Mouse (Mus musculus): ENCODE data around the gene Grap2. TPM values are rescaled to one million over a fixed set of nuclear protein-coding genes. Genes with fewer than 3 reads are reported as not detected.

Gene Grap2
- polyA plus RNA-seq (2014; fragmentation: Nextera tagmentation; extraction: Ambion mirVana), result 4.9 and 5.0 TPM in 2 replicates

GRCm38 (mm10) chr15:80572291-80572690 lies at the start of gene Grap2:
Gene Grap2 (plus strand): TSS chr15:80572594.
- 52% methylated on average over 12 of the region's 12 CpGs for WGBS
- Histone ChIP-seq H3K36me3 (ENCODE audit: control insufficient read depth, insufficient read depth, low read length) (no peaks in the 10 kb centered on the region), H3K27me3 (ENCODE audit: control insufficient read depth, insufficient read depth, low read length) (no peaks in the 10 kb centered on the region), H3K4me1 (ENCODE audit: control insufficient read depth, insufficient read depth, low read length) (peaks cover 4% of the 10 kb centered on the region; the same call in 1 of the 2 replicates), H3K9me3 (ENCODE audit: control insufficient read depth, low read length) (no peaks in the 10 kb centered on the region), H3K4me2 (no peak within 1 kb of the TSS), H3K9ac (ENCODE audit: low read length) (no peak within 1 kb of the TSS), H3K27ac (ENCODE audit: low read depth, low read length) (no peak within 1 kb of the TSS), H3K4me3 (ENCODE audit: low read depth, low read length) (no peak within 1 kb of the TSS)
- ATAC-seq (ENCODE audit: low FRiP score) (no peak), DNase-seq (ENCODE audit: low spot score, missing footprints) (no peak)

GRCm38 (mm10) chr15:80529955-80530869 lies 42.2 kb upstream of the Grap2 start:
- ATAC-seq (ENCODE audit: low FRiP score), result no peak
- peak; percentile 86 for DNase-seq (ENCODE audit: low spot score, missing footprints)
- Histone ChIP-seq H3K27me3 (ENCODE audit: control insufficient read depth, insufficient read depth, low read length) (no peaks in the 10 kb centered on the region), H3K9me3 (ENCODE audit: control insufficient read depth, low read length) (no peaks in the 10 kb centered on the region), H3K4me2 (peak overlapping the region; percentile 14; the same call in 1 of the 2 replicates), H3K4me1 (ENCODE audit: control insufficient read depth, insufficient read depth, low read length) (no peaks in the 10 kb centered on the region), H3K36me3 (ENCODE audit: control insufficient read depth, insufficient read depth, low read length) (no peaks in the 10 kb centered on the region), H3K27ac (ENCODE audit: low read depth, low read length) (no peak overlapping the region), H3K9ac (ENCODE audit: low read length) (no peak overlapping the region), H3K4me3 (ENCODE audit: low read depth, low read length) (no peak overlapping the region)
- WGBS, result 43% methylated on average over 20 of the region's 20 CpGs

GRCm38 (mm10) chr15:80531026-80531425 lies 41.4 kb upstream of the Grap2 start:
- no peaks in the 10 kb centered on the region for H3K9me3 ChIP-seq (ENCODE audit: control insufficient read depth, low read length)
- no peaks in the 10 kb centered on the region for H3K36me3 ChIP-seq (ENCODE audit: control insufficient read depth, insufficient read depth, low read length)
- no peak overlapping the region for H3K4me3 ChIP-seq (ENCODE audit: low read depth, low read length)
- H3K27ac ChIP-seq (ENCODE audit: low read depth, low read length), result no peak overlapping the region
- H3K9ac ChIP-seq (ENCODE audit: low read length), result no peak overlapping the region
- DNase-seq (ENCODE audit: low spot score, missing footprints) (no peak), ATAC-seq (ENCODE audit: low FRiP score) (no peak)
- no peak overlapping the region for H3K4me2 ChIP-seq
- no peaks in the 10 kb centered on the region for H3K27me3 ChIP-seq (ENCODE audit: control insufficient read depth, insufficient read depth, low read length)
- H3K4me1 ChIP-seq (ENCODE audit: control insufficient read depth, insufficient read depth, low read length), result no peaks in the 10 kb centered on the region
- WGBS, result 82% methylated on average over 9 of the region's 9 CpGs

GRCm38 (mm10) chr15:80532281-80533072 lies 39.9 kb upstream of the Grap2 start:
- DNase-seq (ENCODE audit: low spot score, missing footprints), result no peak
- Histone ChIP-seq H3K9me3 (ENCODE audit: control insufficient read depth, low read length) (no peaks in the 10 kb centered on the region), H3K36me3 (ENCODE audit: control insufficient read depth, insufficient read depth, low read length) (no peaks in the 10 kb centered on the region), H3K4me1 (ENCODE audit: control insufficient read depth, insufficient read depth, low read length) (no peaks in the 10 kb centered on the region), H3K4me2 (no peak overlapping the region), H3K9ac (ENCODE audit: low read length) (no peak overlapping the region), H3K27me3 (ENCODE audit: control insufficient read depth, insufficient read depth, low read length) (no peaks in the 10 kb centered on the region), H3K27ac (ENCODE audit: low read depth, low read length) (no peak overlapping the region), H3K4me3 (ENCODE audit: low read depth, low read length) (no peak overlapping the region)
- no peak for ATAC-seq (ENCODE audit: low FRiP score)
- 75% methylated on average over 8 of the region's 8 CpGs for WGBS

- no peak overlapping the region for H3K4me3 ChIP-seq (ENCODE audit: low read depth, low read length)
- H3K4me2 ChIP-seq, result no peak overlapping the region
- no peaks in the 10 kb centered on the region for H3K9me3 ChIP-seq (ENCODE audit: control insufficient read depth, low read length)
- no peak overlapping the region for H3K27ac ChIP-seq (ENCODE audit: low read depth, low read length)
- no peaks in the 10 kb centered on the region for H3K27me3 ChIP-seq (ENCODE audit: control insufficient read depth, insufficient read depth, low read length)
- H3K4me1 ChIP-seq (ENCODE audit: control insufficient read depth, insufficient read depth, low read length), result no peaks in the 10 kb centered on the region
- DNase-seq (ENCODE audit: low spot score, missing footprints), result no peak
- WGBS, result 59% methylated on average over 6 of the region's 6 CpGs
- H3K9ac ChIP-seq (ENCODE audit: low read length), result no peak overlapping the region
- ATAC-seq (ENCODE audit: low FRiP score), result no peak
- no peaks in the 10 kb centered on the region for H3K36me3 ChIP-seq (ENCODE audit: control insufficient read depth, insufficient read depth, low read length)
These were observed 39.1 kb upstream of the Grap2 start for GRCm38 (mm10) chr15:80533274-80533673.

GRCm38 (mm10) chr15:80536051-80536450 lies 36.3 kb upstream of the Grap2 start:
- H3K9ac ChIP-seq (ENCODE audit: low read length), result no peak overlapping the region
- DNase-seq (ENCODE audit: low spot score, missing footprints) (no peak), ATAC-seq (ENCODE audit: low FRiP score) (no peak)
- WGBS, result 79% methylated on average over 2 of the region's 2 CpGs
- no peaks in the 10 kb centered on the region for H3K36me3 ChIP-seq (ENCODE audit: control insufficient read depth, insufficient read depth, low read length)
- H3K27ac ChIP-seq (ENCODE audit: low read depth, low read length), result no peak overlapping the region
- no peaks in the 10 kb centered on the region for H3K9me3 ChIP-seq (ENCODE audit: control insufficient read depth, low read length)
- no peak overlapping the region for H3K4me3 ChIP-seq (ENCODE audit: low read depth, low read length)
- no peak overlapping the region for H3K4me2 ChIP-seq
- no peaks in the 10 kb centered on the region for H3K27me3 ChIP-seq (ENCODE audit: control insufficient read depth, insufficient read depth, low read length)
- no peaks in the 10 kb centered on the region for H3K4me1 ChIP-seq (ENCODE audit: control insufficient read depth, insufficient read depth, low read length)

GRCm38 (mm10) chr15:80538075-80538474 lies 34.3 kb upstream of the Grap2 start:
- Histone ChIP-seq H3K9me3 (ENCODE audit: control insufficient read depth, low read length) (no peaks in the 10 kb centered on the region), H3K4me2 (no peak overlapping the region), H3K9ac (ENCODE audit: low read length) (no peak overlapping the region), H3K27ac (ENCODE audit: low read depth, low read length) (no peak overlapping the region), H3K36me3 (ENCODE audit: control insufficient read depth, insufficient read depth, low read length) (no peaks in the 10 kb centered on the region), H3K4me3 (ENCODE audit: low read depth, low read length) (no peak overlapping the region), H3K4me1 (ENCODE audit: control insufficient read depth, insufficient read depth, low read length) (no peaks in the 10 kb centered on the region), H3K27me3 (ENCODE audit: control insufficient read depth, insufficient read depth, low read length) (no peaks in the 10 kb centered on the region)
- no peak for ATAC-seq (ENCODE audit: low FRiP score)
- no peak for DNase-seq (ENCODE audit: low spot score, missing footprints)
- WGBS, result 89% methylated on average over 2 of the region's 2 CpGs

- H3K4me1 ChIP-seq (ENCODE audit: control insufficient read depth, insufficient read depth, low read length), result no peaks in the 10 kb centered on the region
- H3K36me3 ChIP-seq (ENCODE audit: control insufficient read depth, insufficient read depth, low read length), result no peaks in the 10 kb centered on the region
- no peak overlapping the region for H3K9ac ChIP-seq (ENCODE audit: low read length)
- 81% methylated on average over 7 of the region's 7 CpGs for WGBS
- DNase-seq (ENCODE audit: low spot score, missing footprints) (peak; percentile 69), ATAC-seq (ENCODE audit: low FRiP score) (no peak)
- H3K27me3 ChIP-seq (ENCODE audit: control insufficient read depth, insufficient read depth, low read length), result no peaks in the 10 kb centered on the region
- no peak overlapping the region for H3K4me2 ChIP-seq
- no peak overlapping the region for H3K27ac ChIP-seq (ENCODE audit: low read depth, low read length)
- H3K9me3 ChIP-seq (ENCODE audit: control insufficient read depth, low read length), result no peaks in the 10 kb centered on the region
- H3K4me3 ChIP-seq (ENCODE audit: low read depth, low read length), result no peak overlapping the region
These were observed 33.6 kb upstream of the Grap2 start for GRCm38 (mm10) chr15:80538671-80539340.
